ENCODE assay signal across 8 mouse cellular contexts in genomic region chr6:89008614-89009171, GRCm38 (mm10).
DNase-seq lines count a peak whose midpoint lies in the region; ATAC-seq and TF ChIP-seq lines count a peak whose summit lies in the region.

No protein-coding gene starts in this region.

- peaks cover 24% of the 10 kb centered on the region for H3K4me1 ChIP-seq in embryonic facial prominence, embryonic 12.5 days
- peaks cover 26% of the 10 kb centered on the region for H3K4me1 ChIP-seq in heart, embryonic 13.5 days
- H3K4me1 ChIP-seq in kidney, embryonic 16.5 days (ENCODE audit: insufficient read depth, low read length): peaks cover 32% of the 10 kb centered on the region
- H3K4me1 ChIP-seq in stomach, postnatal 0 days (replicated peaks; ENCODE audit: control insufficient read depth, insufficient read depth): 0 out of 2 replicates have a peak, but pooled peaks cover 4% of the 10 kb centered on the region

- H3K9me3 ChIP-seq in embryonic facial prominence, embryonic 12.5 days: no peaks in the 10 kb centered on the region
- H3K9me3 ChIP-seq in heart, embryonic 13.5 days: no peaks in the 10 kb centered on the region
- H3K9me3 ChIP-seq in kidney, embryonic 16.5 days (ENCODE audit: low read length): no peaks in the 10 kb centered on the region
- H3K9me3 ChIP-seq in stomach, postnatal 0 days (ENCODE audit: control insufficient read depth, low read length): no peaks in the 10 kb centered on the region

- no peak for TF ChIP-seq CTCF in stomach, postnatal 0 days (IDR thresholded peaks at IDR 0.05; ENCODE audit: low read depth)

- H3K27me3 ChIP-seq in embryonic facial prominence, embryonic 12.5 days: 0 out of 2 replicates have a peak, but pooled peaks cover 5% of the 10 kb centered on the region
- peaks cover 4% of the 10 kb centered on the region; the same call in 1 of the 2 replicates for H3K27me3 ChIP-seq in heart, embryonic 13.5 days (replicated peaks)
- H3K27me3 ChIP-seq in kidney, embryonic 16.5 days (ENCODE audit: insufficient read depth, low read length): no peaks in the 10 kb centered on the region
- no peaks in the 10 kb centered on the region for H3K27me3 ChIP-seq in stomach, postnatal 0 days (ENCODE audit: control insufficient read depth, insufficient read depth, low read length)

- ATAC-seq in embryonic facial prominence, embryonic 12.5 days (ENCODE audit: insufficient number of reproducible peaks, insufficient read depth, low FRiP score, low TSS enrichment): peak; percentile 31; the same call in 1 of the 2 replicates
- ATAC-seq in heart, embryonic 13.5 days (ENCODE audit: extremely low read depth, insufficient number of reproducible peaks, low FRiP score, low TSS enrichment): no peak
- ATAC-seq in kidney, embryonic 16.5 days (ENCODE audit: low FRiP score, low TSS enrichment): peak; percentile 83
- ATAC-seq in stomach, postnatal 0 days (ENCODE audit: low FRiP score, low TSS enrichment): peak; percentile 72; the same call in 1 of the 2 replicates
- no peak for ATAC-seq in activated CD4-positive, CD25-positive, alpha-beta regulatory T cell, adult 4 months

- no peak for TF ChIP-seq EP300 in stomach, postnatal 0 days (optimal IDR thresholded peaks at IDR 0.05)

- H3K4me3 ChIP-seq in embryonic facial prominence, embryonic 12.5 days: peak overlapping the region; percentile 23
- H3K4me3 ChIP-seq in heart, embryonic 13.5 days: peak overlapping the region; percentile 44
- H3K4me3 ChIP-seq in kidney, embryonic 16.5 days (ENCODE audit: low read length): peak overlapping the region; percentile 34
- peak overlapping the region; percentile 18; the same call in 1 of the 2 replicates for H3K4me3 ChIP-seq in stomach, postnatal 0 days (ENCODE audit: low read depth, low read length)

- H3K4me2 ChIP-seq in embryonic facial prominence, embryonic 12.5 days (replicated peaks): peak overlapping the region; percentile 52
- peak overlapping the region; percentile 74 for H3K4me2 ChIP-seq in heart, embryonic 13.5 days
- peak overlapping the region; percentile 58 for H3K4me2 ChIP-seq in kidney, embryonic 16.5 days (replicated peaks; ENCODE audit: low read depth, low read length)
- H3K4me2 ChIP-seq in stomach, postnatal 0 days (replicated peaks; ENCODE audit: low read depth): peak overlapping the region; percentile 45

- H3K9ac ChIP-seq in embryonic facial prominence, embryonic 12.5 days: no peak overlapping the region
- peak overlapping the region; percentile 73 for H3K9ac ChIP-seq in heart, embryonic 13.5 days
- 0 out of 2 replicates have a peak overlapping the region, but pooled peaks have one; percentile 2 for H3K9ac ChIP-seq in kidney, embryonic 16.5 days (replicated peaks; ENCODE audit: low read length)
- H3K9ac ChIP-seq in stomach, postnatal 0 days (ENCODE audit: low read length): peak overlapping the region; percentile 35; the same call in 1 of the 2 replicates

- peak; percentile 45 to 75 for DNase-seq in adrenal gland, adult (ENCODE audit: inconsistent age in 2 of 2, low spot score in 1 of 2)
- DNase-seq in adrenal gland, postnatal 4 days (ENCODE audit: low spot score in 2 of 2): no peak
- peak; percentile 88 for DNase-seq in lung, postnatal 36 days
- DNase-seq in stomach, postnatal 0 days (ENCODE audit: low spot score): peak; percentile 56

- no peaks in the 10 kb centered on the region for H3K36me3 ChIP-seq in embryonic facial prominence, embryonic 12.5 days
- H3K36me3 ChIP-seq in heart, embryonic 13.5 days: no peaks in the 10 kb centered on the region
- H3K36me3 ChIP-seq in kidney, embryonic 16.5 days (ENCODE audit: insufficient read depth, low read length): no peaks in the 10 kb centered on the region
- H3K36me3 ChIP-seq in stomach, postnatal 0 days (ENCODE audit: control insufficient read depth, insufficient read depth, low read length): no peaks in the 10 kb centered on the region

- 1% methylated on average over 18 of the region's 18 CpGs for WGBS in embryonic facial prominence, embryonic 12.5 days
- WGBS in heart, embryonic 13.5 days: 3% methylated on average over 18 of the region's 18 CpGs
- WGBS in kidney, embryonic 16.5 days: under 1% methylated on average over 18 of the region's 18 CpGs
- 2% methylated on average over 18 of the region's 18 CpGs for WGBS in stomach, postnatal 0 days

- peak overlapping the region; percentile 23; the same call in 1 of the 2 replicates for H3K27ac ChIP-seq in embryonic facial prominence, embryonic 12.5 days
- H3K27ac ChIP-seq in heart, embryonic 13.5 days (replicated peaks): 0 out of 2 replicates have a peak overlapping the region, but pooled peaks have one; percentile 49
- peak overlapping the region; percentile 75 for H3K27ac ChIP-seq in kidney, embryonic 16.5 days (ENCODE audit: low read length)
- no peak overlapping the region; the same call in 1 of the 2 replicates for H3K27ac ChIP-seq in stomach, postnatal 0 days (replicated peaks)

Comparison
In these comparisons a context has a peak if more than half of its experiments do, and no peak if none do; other contexts are left out.
1. DNase-seq: peak in adrenal gland, adult (2 of 2), lung, postnatal 36 days (single experiment) and stomach, postnatal 0 days (single experiment); none in adrenal gland, postnatal 4 days (0 of 2).
2. ATAC-seq: peak in embryonic facial prominence, embryonic 12.5 days (single experiment), kidney, embryonic 16.5 days (single experiment) and stomach, postnatal 0 days (single experiment); none in heart, embryonic 13.5 days (single experiment) and activated CD4-positive, CD25-positive, alpha-beta regulatory T cell, adult 4 months (single experiment).
3. Peak in every context shown above with its lines, with median percentiles within 50 percentile points of each other: H3K4me2 ChIP-seq and H3K4me3 ChIP-seq.